Mouse (Mus musculus) heart, embryonic 16.5 days (tissue): Measurements from ENCODE around the gene Gm49711. TPM values are rescaled to one million over a fixed set of nuclear protein-coding genes. Genes with fewer than 3 reads are reported as not detected.

ENCODE experiments used
- ATAC-seq: fragments of 200-750 bp; cut with Nextera tagmentation; replicated peaks from 2 replicates; pipeline ENCODE4 v1.8.0; 2017; ENCODE audit warnings: moderate number of reproducible peaks; ENCODE audit not compliant: insufficient read depth, low FRiP score; ENCODE audit errors: extremely low read depth
- H3K27ac ChIP-seq: fragments of 300-500 bp; sonication (generic); 2 replicates; pipeline ENCODE4 v1.5.1; 2014; ENCODE audit warnings: mild to moderate bottlenecking, low read length, control low read depth, moderate library complexity
- H3K27me3 ChIP-seq: fragments of 300-500 bp; sonication (generic); 2 replicates; pipeline ENCODE4 v1.6.1; 2014; ENCODE audit warnings: low read length, mixed read lengths; ENCODE audit not compliant: control insufficient read depth, insufficient read depth
- H3K36me3 ChIP-seq: fragments of 300-500 bp; sonication (generic); 2 replicates; pipeline ENCODE4 v1.6.1; 2014; ENCODE audit not compliant: control insufficient read depth, insufficient read depth
- H3K4me1 ChIP-seq: fragments of 300-500 bp; sonication (generic); 2 replicates; pipeline ENCODE4 v1.6.1; 2014; ENCODE audit warnings: low read length, mixed read lengths; ENCODE audit not compliant: control insufficient read depth, insufficient read depth
- H3K4me2 ChIP-seq: fragments of 300-500 bp; sonication (generic); 2 replicates; pipeline ENCODE4 v1.6.1; 2014; ENCODE audit warnings: low read depth, mild to moderate bottlenecking, control low read depth, low read length
- H3K4me3 ChIP-seq: fragments of 300-500 bp; sonication (generic); 2 replicates; pipeline ENCODE4 v1.5.1; 2014; ENCODE audit warnings: mild to moderate bottlenecking, control low read depth, low read length
- H3K9ac ChIP-seq: fragments of 300-500 bp; sonication (generic); 2 replicates; pipeline ENCODE4 v1.6.1; 2014; ENCODE audit warnings: low read length, control low read depth
- H3K9me3 ChIP-seq: fragments of 300-500 bp; sonication (generic); replicated peaks from 2 replicates; pipeline ENCODE4 v1.6.1; 2016; ENCODE audit warnings: low read length; ENCODE audit not compliant: control insufficient read depth
- WGBS: fragments of 180-500 bp; shearing (Covaris S2); extraction: QIAGEN DNeasy Blood & Tissue Kit; methylation state at CpG from one replicate; pipeline ENCODE4 v1.1.7; 2014; 5-methylcytosine and 5-hydroxymethylcytosine counted together
- polyA plus RNA-seq: library from polyadenylated mRNA; unstranded; fragments of >200 nt; fragmentation: Nextera tagmentation; extraction: Ambion mirVana; gene quantifications from 2 replicates; pipeline ENCODE4 v1.2.1, GENCODE M21; 2015

The Gm49711 gene
- polyA plus RNA-seq, 1 experiment from 2014 or later: not detected

DNA sequence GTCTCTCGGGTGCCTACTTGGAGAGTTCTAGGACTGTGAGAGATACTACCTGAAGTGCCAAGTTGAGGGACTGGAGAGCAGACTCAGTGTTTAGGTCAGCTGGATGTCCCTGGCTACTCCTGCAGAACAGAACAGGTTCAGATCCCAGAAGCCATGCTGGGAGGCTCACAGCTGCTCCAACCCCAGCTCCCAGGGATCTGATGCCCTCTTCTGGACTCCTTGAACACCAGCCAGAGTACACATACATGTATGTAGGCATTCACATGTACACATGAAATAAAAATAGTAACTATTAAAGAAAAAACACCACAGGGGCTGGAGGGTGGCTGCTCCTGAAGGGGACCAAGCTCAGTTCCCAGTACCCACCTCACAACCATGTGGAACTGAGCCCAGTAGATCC, 119.6 kb downstream of the Gm49711 start:
- H3K27me3 ChIP-seq: no peaks in the 10 kb centered on the region
- H3K27ac ChIP-seq: no peak overlapping the region
- no peaks in the 10 kb centered on the region for H3K4me1 ChIP-seq
- no peak for ATAC-seq
- H3K36me3 ChIP-seq: no peaks in the 10 kb centered on the region
- H3K4me2 ChIP-seq: no peak overlapping the region
- H3K9me3 ChIP-seq: no peaks in the 10 kb centered on the region
- no peak overlapping the region for H3K9ac ChIP-seq
- WGBS: 83% methylated on average over 1 of the region's 1 CpGs
- H3K4me3 ChIP-seq: no peak overlapping the region

DNA sequence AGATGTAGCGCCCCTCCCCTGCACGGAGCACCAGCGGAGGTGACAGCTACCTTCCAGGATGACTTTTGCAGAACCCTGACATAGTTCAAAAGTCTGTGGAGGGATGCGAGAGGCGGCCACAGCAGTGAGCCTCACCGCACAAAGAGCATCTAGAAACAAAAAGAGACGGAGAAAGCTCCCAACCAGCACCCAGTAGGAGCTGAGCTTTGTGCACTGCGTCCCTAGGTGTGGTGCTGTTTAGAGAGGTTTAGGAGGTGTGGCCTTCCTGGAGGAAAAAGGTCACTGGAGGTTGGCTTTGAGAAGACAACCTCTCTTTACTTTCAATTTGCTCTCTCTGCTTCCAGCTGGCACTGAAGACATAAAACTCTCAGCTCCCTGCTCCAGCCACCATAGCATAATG, 121.2 kb downstream of the Gm49711 start:
- H3K27ac ChIP-seq: no peak overlapping the region
- no peak for ATAC-seq
- no peak overlapping the region for H3K4me3 ChIP-seq
- no peak overlapping the region for H3K4me2 ChIP-seq
- no peak overlapping the region for H3K9ac ChIP-seq
- H3K9me3 ChIP-seq: no peaks in the 10 kb centered on the region
- H3K4me1 ChIP-seq: 0 out of 2 replicates have a peak, but pooled peaks cover 2% of the 10 kb centered on the region
- H3K27me3 ChIP-seq: no peaks in the 10 kb centered on the region
- WGBS: 70% methylated on average over 8 of the region's 8 CpGs
- H3K36me3 ChIP-seq: no peaks in the 10 kb centered on the region

DNA sequence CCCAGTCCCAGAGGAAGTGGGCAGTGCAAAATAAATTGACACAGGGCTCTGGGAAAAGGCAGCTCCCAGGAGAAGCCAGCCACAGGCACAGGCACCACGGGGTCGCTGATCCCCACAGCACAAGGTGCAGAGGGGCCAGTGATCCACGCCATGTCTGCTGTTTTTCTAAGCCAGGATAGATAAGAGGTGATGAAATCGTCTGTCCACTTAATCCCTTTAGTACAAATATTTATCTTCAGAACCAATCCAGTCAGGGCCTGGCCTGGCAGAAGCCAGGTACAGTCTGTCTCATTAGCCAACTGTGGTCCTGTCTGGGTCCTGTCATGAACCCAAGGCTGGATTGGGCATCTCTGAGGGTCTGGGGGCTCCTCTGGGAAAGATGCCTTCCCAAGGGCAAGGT, 125.4 kb downstream of the Gm49711 start:
- Histone ChIP-seq H3K4me3 (no peak overlapping the region), H3K9ac (no peak overlapping the region), H3K4me2 (no peak overlapping the region), H3K9me3 (no peaks in the 10 kb centered on the region), H3K27ac (no peak overlapping the region), H3K36me3 (no peaks in the 10 kb centered on the region), H3K27me3 (no peaks in the 10 kb centered on the region), H3K4me1 (0 out of 2 replicates have a peak, but pooled peaks cover 2% of the 10 kb centered on the region)
- WGBS: 23% methylated on average over 4 of the region's 4 CpGs
- no peak for ATAC-seq

DNA sequence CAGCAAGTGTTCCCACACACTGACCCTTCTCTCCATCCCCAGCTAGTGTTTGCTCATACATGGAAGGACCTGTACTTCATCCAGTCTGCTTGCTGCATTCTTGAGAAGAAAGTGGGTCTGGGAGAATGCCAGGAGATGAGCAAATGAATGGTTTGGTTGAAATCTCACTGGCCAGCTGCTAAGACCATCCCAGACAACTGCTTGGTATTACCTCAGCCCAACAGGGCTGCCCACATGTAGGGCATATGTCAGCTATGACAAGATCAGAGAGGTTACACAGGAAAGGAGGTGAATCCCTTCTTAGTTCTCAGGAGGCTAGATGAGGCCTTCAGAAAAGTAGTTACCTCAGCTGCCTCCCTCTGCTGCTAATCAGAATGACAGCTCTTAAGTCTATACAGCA, 132.5 kb downstream of the Gm49711 start:
- no peak for ATAC-seq
- Histone ChIP-seq H3K9me3 (peaks cover 4% of the 10 kb centered on the region), H3K4me1 (no peaks in the 10 kb centered on the region), H3K27ac (no peak overlapping the region), H3K4me3 (no peak overlapping the region), H3K4me2 (no peak overlapping the region), H3K9ac (no peak overlapping the region), H3K36me3 (no peaks in the 10 kb centered on the region), H3K27me3 (no peaks in the 10 kb centered on the region)

DNA sequence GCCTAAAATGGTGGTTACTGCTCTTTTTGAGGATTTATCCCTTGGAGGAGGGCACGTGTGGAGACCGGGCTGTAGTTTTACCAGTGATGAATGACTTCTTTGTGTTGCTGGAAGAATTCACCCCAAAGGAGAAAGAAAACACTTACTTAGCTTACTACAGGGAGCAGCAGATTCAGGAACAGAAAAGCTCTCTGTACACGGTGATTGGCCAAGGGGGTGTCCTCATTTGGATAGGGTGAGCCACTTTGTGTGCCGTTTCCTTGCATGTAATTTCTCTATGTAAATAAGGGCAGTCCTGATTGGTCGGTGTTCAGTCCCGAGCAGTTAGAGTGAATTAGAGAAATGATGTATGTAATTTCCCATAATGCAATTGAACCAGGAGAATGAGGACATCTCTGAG, 137.0 kb downstream of the Gm49711 start:
- no peaks in the 10 kb centered on the region for H3K27me3 ChIP-seq
- no peaks in the 10 kb centered on the region for H3K4me1 ChIP-seq
- ATAC-seq: no peak
- no peak overlapping the region for H3K4me3 ChIP-seq
- 75% methylated on average over 6 of the region's 6 CpGs for WGBS
- peaks cover 4% of the 10 kb centered on the region for H3K9me3 ChIP-seq
- H3K36me3 ChIP-seq: no peaks in the 10 kb centered on the region
- H3K9ac ChIP-seq: no peak overlapping the region
- H3K4me2 ChIP-seq: no peak overlapping the region
- H3K27ac ChIP-seq: no peak overlapping the region

DNA sequence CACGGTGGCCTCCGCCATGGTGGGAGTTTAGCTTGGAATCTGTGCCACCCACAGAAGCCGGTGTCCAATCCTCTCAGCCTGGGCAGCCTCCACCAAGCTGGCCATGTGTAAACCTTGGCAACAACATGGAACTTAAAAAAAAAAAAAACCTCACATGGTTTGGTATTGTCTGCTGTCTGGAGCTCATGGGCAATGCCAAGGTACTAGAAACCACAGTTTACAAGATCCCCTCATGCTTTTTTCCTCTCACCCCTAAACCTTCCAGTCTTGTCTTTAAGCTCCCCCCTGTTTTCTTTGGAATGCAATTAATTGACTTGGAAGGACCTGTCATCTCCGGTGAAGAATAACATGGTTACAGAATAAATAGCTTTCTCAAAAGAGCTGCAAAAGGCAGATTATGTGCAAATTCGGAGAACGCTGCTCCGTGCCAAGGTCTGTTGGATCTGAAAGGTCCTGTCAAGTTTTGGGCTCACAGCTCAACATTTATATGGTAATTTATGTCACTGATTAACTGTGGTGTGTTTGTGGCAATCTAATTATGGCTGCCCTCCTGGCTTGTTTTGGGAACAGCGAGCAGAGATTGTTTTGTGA, 138.7 kb downstream of the Gm49711 start:
- peaks cover 4% of the 10 kb centered on the region for H3K9me3 ChIP-seq
- no peak overlapping the region for H3K4me3 ChIP-seq
- no peak overlapping the region for H3K9ac ChIP-seq
- ATAC-seq: no peak
- no peaks in the 10 kb centered on the region for H3K27me3 ChIP-seq
- no peaks in the 10 kb centered on the region for H3K4me1 ChIP-seq
- 78% methylated on average over 8 of the region's 8 CpGs for WGBS
- no peak overlapping the region for H3K27ac ChIP-seq
- no peaks in the 10 kb centered on the region for H3K36me3 ChIP-seq
- no peak overlapping the region for H3K4me2 ChIP-seq

DNA sequence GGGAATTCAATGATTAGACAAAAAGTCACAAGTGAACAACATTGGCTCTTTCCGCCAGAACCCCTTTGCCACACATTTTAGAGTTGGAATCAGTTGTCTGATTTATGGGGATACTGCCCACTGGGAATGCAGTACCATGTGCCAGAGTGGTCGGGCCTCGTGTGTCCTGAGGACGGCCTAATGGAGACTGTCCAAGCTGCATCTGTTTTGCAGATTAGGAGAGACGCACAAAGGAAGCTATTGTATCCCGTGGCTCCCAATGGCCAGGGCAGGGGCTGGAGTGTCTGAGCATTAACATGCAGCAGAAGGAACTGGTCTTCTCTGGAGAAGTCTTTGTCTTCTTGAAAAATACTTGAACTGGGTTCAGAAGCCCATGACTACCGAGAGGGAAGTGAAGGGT, 142.5 kb downstream of the Gm49711 start:
- no peak for ATAC-seq
- 67% methylated on average over 7 of the region's 7 CpGs for WGBS
- Histone ChIP-seq H3K4me3 (no peak overlapping the region), H3K9ac (no peak overlapping the region), H3K27me3 (no peaks in the 10 kb centered on the region), H3K4me2 (no peak overlapping the region), H3K36me3 (no peaks in the 10 kb centered on the region), H3K9me3 (no peaks in the 10 kb centered on the region), H3K27ac (no peak overlapping the region), H3K4me1 (no peaks in the 10 kb centered on the region)

DNA sequence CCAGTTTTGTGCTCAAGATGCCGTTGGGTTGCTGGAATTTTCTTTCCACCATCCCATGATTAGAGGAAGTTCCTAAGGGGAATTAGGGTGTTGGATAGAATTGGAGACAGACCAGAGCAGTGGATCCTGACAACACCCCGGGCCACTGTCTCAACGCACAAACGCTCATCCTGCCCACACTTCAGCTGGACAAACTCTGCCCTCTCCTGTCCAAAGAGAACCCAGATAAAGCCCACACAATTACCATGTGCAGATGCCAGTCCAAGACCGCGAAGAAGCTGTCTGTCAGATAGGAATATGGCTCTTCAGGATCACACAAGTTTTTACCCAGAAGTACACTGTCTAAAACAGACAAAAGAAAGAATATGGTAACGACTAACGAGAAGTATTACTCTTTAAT, 145.5 kb downstream of the Gm49711 start:
- Histone ChIP-seq H3K27ac (no peak overlapping the region), H3K4me2 (no peak overlapping the region), H3K9me3 (no peaks in the 10 kb centered on the region), H3K4me3 (no peak overlapping the region), H3K27me3 (no peaks in the 10 kb centered on the region), H3K36me3 (no peaks in the 10 kb centered on the region), H3K4me1 (no peaks in the 10 kb centered on the region), H3K9ac (no peak overlapping the region)
- WGBS: 62% methylated on average over 8 of the region's 8 CpGs
- ATAC-seq: no peak

DNA sequence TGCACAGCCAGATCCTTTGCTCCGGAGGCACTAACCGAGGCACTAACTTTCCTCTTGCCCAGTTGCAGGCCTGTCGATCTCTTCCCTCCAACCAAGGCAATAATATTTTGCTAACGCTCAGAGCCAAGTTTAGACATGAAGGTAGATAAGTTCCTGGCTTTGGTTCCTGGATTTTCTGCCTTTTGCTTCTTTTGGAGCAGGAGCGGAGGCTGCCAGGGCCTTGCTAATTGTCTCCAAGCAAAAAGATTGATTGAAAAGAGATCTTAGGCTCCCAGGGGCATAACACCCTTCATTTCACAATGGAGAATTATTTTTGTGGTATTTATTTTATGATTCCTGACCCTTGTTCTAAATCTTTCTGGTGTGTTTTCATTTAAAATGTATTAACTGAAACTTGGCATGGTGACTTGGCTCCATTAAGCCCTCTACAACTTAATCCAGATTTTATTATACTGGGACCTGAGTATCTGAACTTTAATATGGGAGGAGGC, 151.2 kb downstream of the Gm49711 start:
- H3K4me1 ChIP-seq: no peaks in the 10 kb centered on the region
- 75% methylated on average over 5 of the region's 5 CpGs for WGBS
- no peaks in the 10 kb centered on the region for H3K27me3 ChIP-seq
- no peak overlapping the region for H3K4me3 ChIP-seq
- no peak overlapping the region for H3K27ac ChIP-seq
- H3K4me2 ChIP-seq: no peak overlapping the region
- no peaks in the 10 kb centered on the region for H3K9me3 ChIP-seq
- no peaks in the 10 kb centered on the region for H3K36me3 ChIP-seq
- no peak for ATAC-seq
- H3K9ac ChIP-seq: no peak overlapping the region
